Mouse (Mus musculus): Measurements from ENCODE around the gene Ndufa12. TPM values are rescaled to one million over a fixed set of nuclear protein-coding genes. Genes with fewer than 3 reads are reported as not detected.

Gene Ndufa12
- polyA plus RNA-seq, 1 experiment from 2014 or later: 617 TPM

- Histone ChIP-seq H3K4me3 (no peak overlapping the region), H3K9me3 (replicated peaks) (no peaks in the 10 kb centered on the region), H3K4me2 (no peak overlapping the region), H3K36me3 (no peaks in the 10 kb centered on the region), H3K4me1 (replicated peaks) (no peaks in the 10 kb centered on the region), H3K9ac (no peak overlapping the region), H3K27ac (no peak overlapping the region), H3K27me3 (no peaks in the 10 kb centered on the region)
- WGBS: 77% methylated on average over 3 of the region's 3 CpGs
- no peak for ATAC-seq (replicated peaks; ENCODE audit: insufficient number of reproducible peaks, insufficient read depth, low FRiP score, low read depth)
Observed at GRCm38 (mm10) chr10:94263211-94263610, 64.7 kb downstream of the Ndufa12 start.

- Histone ChIP-seq H3K27me3 (no peaks in the 10 kb centered on the region), H3K9ac (no peak overlapping the region), H3K9me3 (replicated peaks) (no peaks in the 10 kb centered on the region), H3K4me3 (no peak overlapping the region), H3K36me3 (no peaks in the 10 kb centered on the region), H3K4me2 (no peak overlapping the region), H3K4me1 (replicated peaks) (no peaks in the 10 kb centered on the region), H3K27ac (no peak overlapping the region)
- no peak for ATAC-seq (replicated peaks; ENCODE audit: insufficient number of reproducible peaks, insufficient read depth, low FRiP score, low read depth)
- WGBS: 69% methylated on average over 17 of the region's 17 CpGs
Observed at GRCm38 (mm10) chr10:94265656-94266542, 67.4 kb downstream of the Ndufa12 start.

Other genes with a start within 250 kb of the Ndufa12 start
- gene Vezt, start 162.9 kb upstream of the Ndufa12 start, polyA plus RNA-seq (2015; fragmentation: Nextera tagmentation; extraction: Ambion mirVana): 23.6 and 24.5 TPM in 2 replicates
- gene Fgd6, start 162.7 kb upstream of the Ndufa12 start, polyA plus RNA-seq (2015; fragmentation: Nextera tagmentation; extraction: Ambion mirVana): 2.1 and 2.3 TPM in 2 replicates
- 4.7 and 5.7 TPM in 2 replicates for gene Nr2c1, start 50.7 kb upstream of the Ndufa12 start, polyA plus RNA-seq (2015; fragmentation: Nextera tagmentation; extraction: Ambion mirVana)
- gene Gm4792, start 100.0 kb downstream of the Ndufa12 start, polyA plus RNA-seq (2015; fragmentation: Nextera tagmentation; extraction: Ambion mirVana): not detected in 2 replicates
- gene Tmcc3, start 113.2 kb downstream of the Ndufa12 start, polyA plus RNA-seq (2015; fragmentation: Nextera tagmentation; extraction: Ambion mirVana): 8.0 and 9.2 TPM in 2 replicates

Data from heart, embryonic 15.5 days (tissue).